ENCODE assay signal across 16 mouse cellular contexts in genomic region chr15:10242250-10242649, GRCm38 (mm10).
"Had no signal": no experiment of that assay in that cellular context is flagged by ENCODE, and none has a peak within 500 bp of the region (broad histone marks: within the 10 kb centered on the region; RNA-seq: fewer than 3 reads in every experiment).

No protein-coding gene starts in this region.

- H3K27ac ChIP-seq: neural tube, embryonic 13.5 days; neural tube, embryonic 15.5 days; stomach, embryonic 15.5 days; stomach, postnatal 0 days had no signal

- H3K9ac ChIP-seq: neural tube, embryonic 13.5 days; neural tube, embryonic 15.5 days; stomach, embryonic 15.5 days had no signal

- H3K4me3 ChIP-seq: neural tube, embryonic 13.5 days; neural tube, embryonic 15.5 days; stomach, embryonic 15.5 days had no signal

- H3K27me3 ChIP-seq: neural tube, embryonic 13.5 days; neural tube, embryonic 15.5 days; stomach, embryonic 15.5 days had no signal

- H3K36me3 ChIP-seq: neural tube, embryonic 13.5 days; neural tube, embryonic 15.5 days; stomach, embryonic 15.5 days had no signal

- DNase-seq: retina, postnatal 1 day; right cerebral cortex, adult 18-20 months; right cerebral cortex, postnatal 14 days; right cerebral cortex, postnatal 25 days; right cerebral cortex, postnatal 4 days; spleen, adult 18-20 months; thymus, adult 18-20 months; thymus, adult 2 months; thymus, postnatal 14 days; thymus, postnatal 25 days; thymus, postnatal 36 days; thymus, postnatal 4 days had no signal

- H3K4me1 ChIP-seq: neural tube, embryonic 13.5 days; neural tube, embryonic 15.5 days; stomach, embryonic 15.5 days had no signal
